Mouse (Mus musculus): ENCODE measurements around the gene Tiam2. TPM values are rescaled to one million over a fixed set of nuclear protein-coding genes. Genes with fewer than 3 reads are reported as not detected.

Gene Tiam2
- polyA plus RNA-seq, 1 experiment from 2014 or later = 3.9 TPM

DNA sequence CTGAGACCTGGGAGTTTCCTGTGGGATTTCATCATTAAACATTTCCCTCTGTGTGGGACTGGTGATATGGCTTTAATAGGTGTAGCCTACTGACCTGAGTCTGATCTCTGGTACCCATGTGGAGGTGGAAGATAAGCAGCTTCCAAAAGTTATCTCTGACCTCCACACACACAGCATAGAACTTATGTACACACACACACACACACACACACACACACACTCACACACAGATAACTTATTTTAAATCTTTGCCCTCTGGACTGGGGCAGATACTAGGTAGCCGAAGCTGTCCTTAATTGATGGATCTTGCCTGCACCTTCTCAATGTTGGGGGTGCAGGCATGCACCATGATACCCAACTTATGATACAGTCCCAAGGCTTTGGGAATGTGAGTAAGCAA lies 108.9 kb downstream of the Tiam2 start:
- Histone ChIP-seq H3K4me2 (ENCODE audit: low read length) (no peak overlapping the region), H3K9me3 (ENCODE audit: control insufficient read depth, low read length) (no peaks in the 10 kb centered on the region), H3K27ac (replicated peaks in 1 of 2; ENCODE audit: control insufficient read depth in 1 of 2, insufficient read depth in 1 of 2, low read depth in 2 of 2, low read length in 2 of 2) (no peak overlapping the region), H3K27me3 (ENCODE audit: control insufficient read depth, insufficient read depth, low read length) (no peaks in the 10 kb centered on the region), H3K9ac (ENCODE audit: low read length) (no peak overlapping the region), H3K4me1 (ENCODE audit: control insufficient read depth in 2 of 2, insufficient read depth in 2 of 2, low read length in 2 of 2) (peaks cover 5 to 9% of the 10 kb centered on the region in 2 experiments; a peak in 3 of 4 replicates), H3K36me3 (ENCODE audit: control insufficient read depth, insufficient read depth, low read length) (no peaks in the 10 kb centered on the region), H3K4me3 (ENCODE audit: control insufficient read depth in 1 of 2, insufficient read depth in 1 of 2, low read depth in 1 of 2, low read length in 2 of 2) (no peak overlapping the region)
- ATAC-seq (ENCODE audit: insufficient number of reproducible peaks, insufficient read depth, low FRiP score, low read depth) = no peak
- 57% methylated on average over 1 of the region's 1 CpGs for WGBS

DNA sequence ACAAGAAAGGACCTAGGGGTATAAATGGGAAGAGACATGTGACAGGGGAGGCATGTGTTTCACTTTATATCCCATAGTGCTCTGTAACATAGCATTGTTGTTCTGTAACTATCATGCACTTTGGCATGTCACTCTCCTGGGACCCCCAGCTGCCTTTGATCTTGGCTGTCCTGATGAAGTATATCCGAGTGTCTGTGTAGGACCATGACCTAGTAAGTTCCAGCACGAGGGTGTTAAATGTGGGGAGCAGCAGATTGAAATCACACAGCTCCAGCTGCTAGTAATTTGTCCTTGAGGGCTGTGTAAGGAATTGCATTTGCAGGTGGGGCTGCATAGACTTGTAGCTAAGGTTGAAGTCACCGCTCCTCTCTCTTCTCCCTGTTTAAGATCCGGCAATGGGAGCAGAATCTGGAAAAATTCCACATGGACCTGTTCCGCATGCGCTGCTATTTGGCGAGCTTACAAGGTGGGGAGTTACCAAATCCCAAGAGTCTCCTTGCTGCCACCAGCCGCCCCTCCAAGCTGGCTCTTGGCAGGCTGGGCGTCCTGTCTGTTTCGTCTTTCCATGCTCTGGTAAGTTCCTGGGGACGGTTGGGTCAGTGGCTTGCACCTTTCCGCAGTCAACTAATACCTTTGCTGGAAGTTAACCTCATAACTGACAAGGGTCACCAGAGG lies 110.6 kb downstream of the Tiam2 start:
- H3K4me2 ChIP-seq (ENCODE audit: low read length) = no peak overlapping the region
- no peaks in the 10 kb centered on the region for H3K36me3 ChIP-seq (ENCODE audit: control insufficient read depth, insufficient read depth, low read length)
- 69% methylated on average over 12 of the region's 12 CpGs for WGBS
- H3K27me3 ChIP-seq (ENCODE audit: control insufficient read depth, insufficient read depth, low read length) = no peaks in the 10 kb centered on the region
- H3K9ac ChIP-seq (ENCODE audit: low read length) = no peak overlapping the region
- H3K9me3 ChIP-seq (ENCODE audit: control insufficient read depth, low read length) = no peaks in the 10 kb centered on the region
- no peak overlapping the region for H3K4me3 ChIP-seq (ENCODE audit: control insufficient read depth in 1 of 2, insufficient read depth in 1 of 2, low read depth in 1 of 2, low read length in 2 of 2)
- H3K4me1 ChIP-seq (ENCODE audit: control insufficient read depth in 2 of 2, insufficient read depth in 2 of 2, low read length in 2 of 2) = peaks cover 5 to 9% of the 10 kb centered on the region in 2 experiments; a peak in 3 of 4 replicates
- ATAC-seq (ENCODE audit: insufficient number of reproducible peaks, insufficient read depth, low FRiP score, low read depth) = no peak
- no peak overlapping the region for H3K27ac ChIP-seq (replicated peaks in 1 of 2; ENCODE audit: control insufficient read depth in 1 of 2, insufficient read depth in 1 of 2, low read depth in 2 of 2, low read length in 2 of 2)

DNA sequence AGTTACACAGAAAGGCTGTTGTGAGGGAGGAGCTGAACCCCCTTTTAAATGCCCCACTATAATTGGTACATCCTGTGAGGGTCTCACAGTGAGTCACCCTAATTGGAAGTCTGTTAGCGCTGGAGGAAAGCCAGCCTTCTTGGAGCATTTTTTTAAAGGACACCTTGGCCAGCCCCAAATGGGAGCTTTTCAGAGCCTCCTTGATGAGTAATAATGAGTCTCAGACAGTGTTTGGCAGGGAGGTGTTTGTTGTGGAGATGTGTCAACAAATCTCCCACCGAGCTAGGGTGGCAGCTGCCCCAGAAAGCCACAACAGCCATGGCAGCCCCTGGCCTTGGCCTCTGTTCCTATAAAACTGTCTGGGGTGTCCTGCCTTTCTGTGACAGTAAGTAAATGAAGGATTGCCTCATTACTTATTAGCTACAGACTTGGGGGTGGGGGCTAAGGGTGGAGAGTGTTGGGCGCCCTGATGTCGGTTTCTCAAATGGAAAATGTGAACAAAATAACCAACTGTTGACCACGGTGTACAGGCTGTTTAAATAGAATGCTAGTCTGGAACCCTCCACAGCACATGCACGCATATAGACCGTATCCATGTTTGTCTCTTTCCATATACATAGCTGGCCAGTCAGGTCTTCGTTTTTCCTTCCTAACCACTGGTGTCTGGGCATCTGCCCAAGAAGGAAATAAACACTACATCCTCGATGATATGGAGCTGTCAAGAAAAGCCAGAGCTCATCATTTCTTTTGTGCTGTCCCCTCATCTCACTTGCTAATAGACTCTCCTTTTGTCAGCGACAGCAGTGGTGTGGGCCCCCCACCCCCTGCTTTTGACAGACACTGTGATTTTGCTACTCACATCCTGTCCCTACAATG lies 116.4 kb downstream of the Tiam2 start:
- Histone ChIP-seq H3K36me3 (ENCODE audit: control insufficient read depth, insufficient read depth, low read length) (no peaks in the 10 kb centered on the region), H3K27ac (replicated peaks in 1 of 2; ENCODE audit: control insufficient read depth in 1 of 2, insufficient read depth in 1 of 2, low read depth in 2 of 2, low read length in 2 of 2) (no peak overlapping the region), H3K9me3 (ENCODE audit: control insufficient read depth, low read length) (no peaks in the 10 kb centered on the region), H3K4me2 (ENCODE audit: low read length) (no peak overlapping the region), H3K9ac (ENCODE audit: low read length) (no peak overlapping the region), H3K27me3 (ENCODE audit: control insufficient read depth, insufficient read depth, low read length) (no peaks in the 10 kb centered on the region), H3K4me1 (ENCODE audit: control insufficient read depth in 2 of 2, insufficient read depth in 2 of 2, low read length in 2 of 2) (0 out of 4 replicates have a peak, but pooled peaks cover 0 to 5% of the 10 kb centered on the region in 2 experiments), H3K4me3 (ENCODE audit: control insufficient read depth in 1 of 2, insufficient read depth in 1 of 2, low read depth in 1 of 2, low read length in 2 of 2) (no peak overlapping the region)
- peak; percentile 39; the same call in 1 of the 2 replicates for ATAC-seq (ENCODE audit: insufficient number of reproducible peaks, insufficient read depth, low FRiP score, low read depth)
- 70% methylated on average over 10 of the region's 10 CpGs for WGBS

DNA sequence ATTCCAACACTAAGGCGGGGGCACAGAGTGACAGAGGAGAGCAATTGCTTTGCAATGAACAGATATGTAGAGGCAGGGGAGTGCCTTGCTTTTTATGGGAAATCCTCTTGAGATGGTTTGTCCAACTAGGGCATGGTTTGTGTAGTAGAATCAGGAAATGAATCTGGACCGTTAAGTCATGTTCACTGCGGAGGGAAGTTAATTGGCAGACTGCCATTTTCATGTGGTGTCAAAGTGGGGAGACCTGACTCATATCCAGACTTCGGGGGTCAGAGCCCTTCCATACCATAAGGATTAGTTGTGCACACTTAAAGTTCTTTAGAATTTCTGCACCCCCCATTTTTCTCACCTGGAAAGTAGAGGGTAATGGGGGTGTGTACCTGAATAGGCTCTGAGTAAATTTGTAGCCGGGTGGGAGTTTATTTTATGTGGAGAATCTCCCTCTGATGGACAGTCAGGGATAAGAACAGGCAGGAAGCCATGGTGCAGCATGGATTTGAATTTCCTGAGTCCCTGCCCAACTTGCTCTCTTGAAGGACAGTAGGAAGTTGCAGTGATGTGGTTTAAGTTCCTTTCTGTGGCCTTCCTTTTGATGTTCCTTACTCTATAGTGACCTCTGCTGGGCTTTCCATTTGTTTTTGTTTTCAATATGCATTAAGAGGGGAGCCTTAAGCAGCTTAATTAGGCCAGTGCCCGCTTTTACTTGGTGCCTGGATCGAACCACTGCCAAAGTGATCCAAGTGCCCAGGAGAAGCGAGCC lies 120.0 kb downstream of the Tiam2 start:
- Histone ChIP-seq H3K27ac (replicated peaks in 1 of 2; ENCODE audit: control insufficient read depth in 1 of 2, insufficient read depth in 1 of 2, low read depth in 2 of 2, low read length in 2 of 2) (no peak overlapping the region), H3K4me1 (ENCODE audit: control insufficient read depth in 2 of 2, insufficient read depth in 2 of 2, low read length in 2 of 2) (0 out of 4 replicates have a peak, but pooled peaks cover 0 to 5% of the 10 kb centered on the region in 2 experiments), H3K36me3 (ENCODE audit: control insufficient read depth, insufficient read depth, low read length) (peaks cover 6% of the 10 kb centered on the region; the same call in 1 of the 2 replicates), H3K9me3 (ENCODE audit: control insufficient read depth, low read length) (no peaks in the 10 kb centered on the region), H3K4me2 (ENCODE audit: low read length) (no peak overlapping the region), H3K27me3 (ENCODE audit: control insufficient read depth, insufficient read depth, low read length) (no peaks in the 10 kb centered on the region), H3K9ac (ENCODE audit: low read length) (no peak overlapping the region), H3K4me3 (ENCODE audit: control insufficient read depth in 1 of 2, insufficient read depth in 1 of 2, low read depth in 1 of 2, low read length in 2 of 2) (no peak overlapping the region)
- 46% methylated on average over 8 of the region's 8 CpGs for WGBS
- ATAC-seq (ENCODE audit: insufficient number of reproducible peaks, insufficient read depth, low FRiP score, low read depth) = peak; percentile 29; the same call in 1 of the 2 replicates

DNA sequence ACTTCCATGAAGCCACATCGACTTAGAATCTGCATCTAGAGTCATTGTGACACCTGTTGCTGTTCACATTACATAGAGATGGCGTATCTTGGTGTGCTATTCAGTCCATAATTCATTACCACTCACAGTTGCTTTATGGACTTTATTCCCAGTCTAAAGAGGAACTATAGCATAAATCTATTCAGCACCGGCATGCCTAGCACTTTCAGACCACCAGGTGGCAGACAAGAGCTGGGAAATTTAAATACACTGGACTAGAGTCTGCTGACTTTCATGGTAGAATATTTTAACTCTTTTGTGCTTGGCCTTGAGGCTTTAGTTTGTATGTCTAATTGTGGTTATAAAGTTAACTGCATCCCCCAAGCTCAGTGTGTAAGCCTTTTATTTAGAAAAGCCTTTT lies 122.4 kb downstream of the Tiam2 start:
- WGBS = 27% methylated on average over 3 of the region's 3 CpGs
- H3K36me3 ChIP-seq (ENCODE audit: control insufficient read depth, insufficient read depth, low read length) = peaks cover 6% of the 10 kb centered on the region; the same call in 1 of the 2 replicates
- no peak overlapping the region for H3K27ac ChIP-seq (replicated peaks in 1 of 2; ENCODE audit: control insufficient read depth in 1 of 2, insufficient read depth in 1 of 2, low read depth in 2 of 2, low read length in 2 of 2)
- H3K4me2 ChIP-seq (ENCODE audit: low read length) = no peak overlapping the region
- no peaks in the 10 kb centered on the region for H3K27me3 ChIP-seq (ENCODE audit: control insufficient read depth, insufficient read depth, low read length)
- no peak overlapping the region for H3K9ac ChIP-seq (ENCODE audit: low read length)
- H3K4me1 ChIP-seq (ENCODE audit: control insufficient read depth in 2 of 2, insufficient read depth in 2 of 2, low read length in 2 of 2) = 0 out of 4 replicates have a peak, but pooled peaks cover 0 to 5% of the 10 kb centered on the region in 2 experiments
- no peak for ATAC-seq (ENCODE audit: insufficient number of reproducible peaks, insufficient read depth, low FRiP score, low read depth)
- H3K9me3 ChIP-seq (ENCODE audit: control insufficient read depth, low read length) = no peaks in the 10 kb centered on the region
- no peak overlapping the region for H3K4me3 ChIP-seq (ENCODE audit: control insufficient read depth in 1 of 2, insufficient read depth in 1 of 2, low read depth in 1 of 2, low read length in 2 of 2)

DNA sequence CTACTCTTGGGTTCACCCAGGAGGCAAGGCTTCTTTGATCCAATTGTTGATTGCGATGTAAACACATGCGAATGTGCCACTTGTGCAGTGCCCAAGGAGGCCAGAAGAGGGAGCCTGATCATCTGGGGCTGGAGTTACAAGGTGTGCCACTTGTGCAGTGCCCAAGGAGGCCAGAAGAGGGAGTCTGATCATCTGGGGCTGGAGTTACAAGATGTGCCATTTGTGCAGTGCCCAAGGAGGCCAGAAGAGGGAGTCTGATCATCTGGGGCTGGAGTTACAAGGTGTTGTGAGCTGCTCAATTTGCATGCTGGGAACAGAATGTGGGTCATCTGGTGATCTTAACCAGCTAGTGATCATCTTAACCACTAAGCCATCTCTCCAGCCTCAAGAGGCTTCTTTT lies 124.7 kb downstream of the Tiam2 start:
- Histone ChIP-seq H3K27ac (replicated peaks in 1 of 2; ENCODE audit: control insufficient read depth in 1 of 2, insufficient read depth in 1 of 2, low read depth in 2 of 2, low read length in 2 of 2) (no peak overlapping the region), H3K4me3 (ENCODE audit: control insufficient read depth in 1 of 2, insufficient read depth in 1 of 2, low read depth in 1 of 2, low read length in 2 of 2) (no peak overlapping the region), H3K9ac (ENCODE audit: low read length) (no peak overlapping the region), H3K4me1 (ENCODE audit: control insufficient read depth in 2 of 2, insufficient read depth in 2 of 2, low read length in 2 of 2) (peaks cover 3 to 7% of the 10 kb centered on the region in 2 experiments; a peak in 1 of 4 replicates), H3K4me2 (ENCODE audit: low read length) (no peak overlapping the region), H3K9me3 (ENCODE audit: control insufficient read depth, low read length) (no peaks in the 10 kb centered on the region), H3K27me3 (ENCODE audit: control insufficient read depth, insufficient read depth, low read length) (no peaks in the 10 kb centered on the region), H3K36me3 (ENCODE audit: control insufficient read depth, insufficient read depth, low read length) (peaks cover 6% of the 10 kb centered on the region; the same call in 1 of the 2 replicates)
- no peak for ATAC-seq (ENCODE audit: insufficient number of reproducible peaks, insufficient read depth, low FRiP score, low read depth)
- WGBS = 73% methylated on average over 2 of the region's 2 CpGs

All from heart, embryonic 14.5 days (tissue).